In the genomic region with DNA sequence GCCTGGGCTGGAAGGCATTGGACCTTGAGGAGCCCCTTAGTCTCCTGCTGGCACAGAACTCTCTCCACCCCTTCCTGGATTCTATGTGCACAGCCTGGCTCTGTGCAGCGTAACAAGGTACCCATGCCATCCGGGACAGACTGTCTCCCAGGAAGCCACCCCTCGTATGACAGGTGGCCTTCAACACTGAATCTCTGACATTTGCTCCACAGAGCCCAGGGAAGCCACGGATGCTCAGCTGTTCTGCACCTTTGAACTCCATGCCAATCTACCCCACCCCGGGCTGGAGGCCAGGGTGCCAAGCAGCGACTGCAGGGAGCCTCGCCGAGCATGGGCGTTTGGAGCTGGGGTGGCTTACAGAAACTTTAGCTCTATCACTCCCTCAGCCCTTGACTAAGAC, we compare ENCODE assay signal across 19 mouse cellular contexts.
"Had no signal": no experiment of that assay in that cellular context is flagged by ENCODE, and none has a peak within 500 bp of the region (broad histone marks: within the 10 kb centered on the region; RNA-seq: fewer than 3 reads in every experiment).

No protein-coding gene starts in this region.

- H3K9ac ChIP-seq: kidney, embryonic 15.5 days; limb, embryonic 12.5 days; limb, embryonic 15.5 days; liver, embryonic 14.5 days; liver, postnatal 0 days; lung, embryonic 14.5 days; midbrain, embryonic 13.5 days; neural tube, embryonic 13.5 days had no signal

- H3K4me2 ChIP-seq: kidney, embryonic 15.5 days; limb, embryonic 12.5 days; limb, embryonic 15.5 days; liver, embryonic 11.5 days; lung, embryonic 14.5 days; midbrain, embryonic 13.5 days; neural tube, embryonic 13.5 days had no signal

- H3K27me3 ChIP-seq: kidney, embryonic 15.5 days; limb, embryonic 12.5 days; limb, embryonic 15.5 days; midbrain, embryonic 13.5 days; neural tube, embryonic 13.5 days had no signal

- ATAC-seq: liver, postnatal 0 days; lung, postnatal 0 days; midbrain, embryonic 13.5 days had no signal

- DNase-seq: kidney, postnatal 10 days; kidney, postnatal 36 days; left cerebral cortex, postnatal 4 days; liver, postnatal 0 days; lung, embryonic 14.5 days; retina, postnatal 1 day; thymus, adult 2 months; thymus, postnatal 14 days; thymus, postnatal 4 days had no signal

- H3K9me3 ChIP-seq: kidney, embryonic 15.5 days; limb, embryonic 12.5 days; limb, embryonic 15.5 days; midbrain, embryonic 13.5 days; neural tube, embryonic 13.5 days had no signal

- H3K36me3 ChIP-seq: kidney, embryonic 15.5 days; limb, embryonic 12.5 days; limb, embryonic 15.5 days; midbrain, embryonic 13.5 days; neural tube, embryonic 13.5 days had no signal

- H3K27ac ChIP-seq: kidney, embryonic 15.5 days; limb, embryonic 12.5 days; limb, embryonic 15.5 days; liver, embryonic 14.5 days; macrophage; midbrain, embryonic 13.5 days; neural tube, embryonic 13.5 days; stomach, postnatal 0 days had no signal

- H3K4me3 ChIP-seq: kidney, embryonic 15.5 days; limb, embryonic 12.5 days; limb, embryonic 15.5 days; midbrain, embryonic 13.5 days; neural tube, embryonic 13.5 days had no signal
